Mouse (Mus musculus) embryonic facial prominence, embryonic 15.5 days (tissue): ENCODE data around the gene Mocs1. TPM values are rescaled to one million over a fixed set of nuclear protein-coding genes. Genes with fewer than 3 reads are reported as not detected.
A peak's percentile ranks its signal among the peaks of the same experiment; 100 is the strongest.
"Not testable (repeated sequence)": the region's sequence is repeated elsewhere in the genome, so short reads cannot be mapped to it uniquely, and the experiment has no call there.

Experiments
- ATAC-seq: fragments of 200-750 bp; cut with Nextera tagmentation; 2 replicates; pipeline ENCODE4 v1.8.0; 2017; ENCODE audit warnings: low read depth, moderate TSS enrichment; ENCODE audit not compliant: insufficient number of reproducible peaks, low FRiP score, low TSS enrichment
- H3K27ac ChIP-seq: fragments of 300-500 bp; sonication (generic); replicated peaks from 2 replicates; pipeline ENCODE4 v1.5.1; 2015; ENCODE audit warnings: mild to moderate bottlenecking, inconsistent platforms
- H3K27me3 ChIP-seq: fragments of 300-500 bp; sonication (generic); 2 replicates; pipeline ENCODE4 v1.6.1; 2015; ENCODE audit warnings: inconsistent platforms
- H3K36me3 ChIP-seq: fragments of 300-500 bp; sonication (generic); 2 replicates; pipeline ENCODE4 v1.6.1; 2015; ENCODE audit warnings: mild to moderate bottlenecking, inconsistent platforms
- H3K4me1 ChIP-seq: fragments of 300-500 bp; sonication (generic); 2 replicates; pipeline ENCODE4 v1.6.1; 2015; ENCODE audit warnings: inconsistent platforms
- H3K4me2 ChIP-seq: fragments of 300-500 bp; sonication (generic); replicated peaks from 2 replicates; pipeline ENCODE4 v1.6.1; 2015; ENCODE audit warnings: mild to moderate bottlenecking, inconsistent platforms
- H3K4me3 ChIP-seq: fragments of 300-500 bp; sonication (generic); replicated peaks from 2 replicates; pipeline ENCODE4 v1.5.1; 2015; ENCODE audit warnings: mild to moderate bottlenecking, inconsistent platforms
- H3K9ac ChIP-seq: fragments of 300-500 bp; sonication (generic); 2 replicates; pipeline ENCODE4 v1.6.1; 2015; ENCODE audit warnings: inconsistent platforms
- H3K9me3 ChIP-seq: fragments of 300-500 bp; sonication (generic); replicated peaks from 2 replicates; pipeline ENCODE4 v1.6.1; 2016; ENCODE audit warnings: inconsistent platforms
- WGBS: fragments of 180-500 bp; shearing (Covaris S2); methylation state at CpG from one replicate; pipeline ENCODE4 v1.1.7; 2015; 5-methylcytosine and 5-hydroxymethylcytosine counted together
- polyA plus RNA-seq: library from polyadenylated mRNA; unstranded; fragments of >200 nt; fragmentation: Nextera tagmentation; extraction: Ambion mirVana; gene quantifications from 2 replicates; pipeline ENCODE4 v1.2.1, GENCODE M21; 2015

Mocs1 gene
- polyA plus RNA-seq, 1 experiment from 2014 or later: 11.3 TPM

GRCm38 (mm10) chr17:49433071-49433470 is 4.9 kb downstream of the Mocs1 start:
- no peak overlapping the region for H3K9ac ChIP-seq

GRCm38 (mm10) chr17:49434236-49434635 is 6.1 kb downstream of the Mocs1 start:
- Histone ChIP-seq H3K9me3 (no peaks in the 10 kb centered on the region), H3K9ac (no peak overlapping the region), H3K4me2 (no peak overlapping the region), H3K27me3 (no peaks in the 10 kb centered on the region), H3K36me3 (peaks cover 44% of the 10 kb centered on the region), H3K27ac (no peak overlapping the region), H3K4me1 (peaks cover 31% of the 10 kb centered on the region), H3K4me3 (no peak overlapping the region)
- ATAC-seq: no peak
- 73% methylated on average over 6 of the region's 6 CpGs for WGBS

More at GRCm38 (mm10) chr17:49433071-49433470, 4.9 kb downstream of the Mocs1 start:
- Histone ChIP-seq H3K27ac (no peak overlapping the region), H3K27me3 (no peaks in the 10 kb centered on the region), H3K4me1 (peaks cover 38% of the 10 kb centered on the region), H3K9me3 (no peaks in the 10 kb centered on the region), H3K4me2 (no peak overlapping the region), H3K36me3 (peaks cover 32% of the 10 kb centered on the region), H3K4me3 (no peak overlapping the region)
- 95% methylated on average over 6 of the region's 6 CpGs for WGBS
- ATAC-seq: no peak

DNA sequence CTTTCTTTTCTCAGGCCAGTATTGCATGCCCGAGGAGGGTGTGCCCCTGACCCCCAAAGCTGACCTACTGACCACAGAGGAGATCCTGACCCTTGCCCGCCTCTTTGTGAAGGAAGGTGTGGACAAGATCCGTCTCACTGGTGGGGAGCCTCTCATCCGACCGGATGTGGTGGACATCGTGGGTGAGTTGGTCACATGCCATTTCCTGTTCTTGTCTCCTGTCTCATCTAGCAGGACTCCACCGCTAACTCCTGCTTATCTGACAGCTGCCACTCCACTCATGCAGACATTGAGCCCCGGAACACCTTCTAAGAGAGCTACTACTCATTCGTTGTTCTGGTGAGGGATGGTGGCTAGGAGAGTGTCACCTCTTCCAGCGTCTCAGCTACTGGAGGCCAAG is 6.9 kb downstream of the Mocs1 start:
- 93% methylated on average over 10 of the region's 10 CpGs for WGBS
- Histone ChIP-seq H3K4me2 (no peak overlapping the region), H3K9me3 (no peaks in the 10 kb centered on the region), H3K36me3 (peaks cover 52% of the 10 kb centered on the region), H3K27me3 (no peaks in the 10 kb centered on the region), H3K9ac (no peak overlapping the region), H3K27ac (no peak overlapping the region), H3K4me3 (no peak overlapping the region), H3K4me1 (peaks cover 22% of the 10 kb centered on the region)
- ATAC-seq: no peak

DNA sequence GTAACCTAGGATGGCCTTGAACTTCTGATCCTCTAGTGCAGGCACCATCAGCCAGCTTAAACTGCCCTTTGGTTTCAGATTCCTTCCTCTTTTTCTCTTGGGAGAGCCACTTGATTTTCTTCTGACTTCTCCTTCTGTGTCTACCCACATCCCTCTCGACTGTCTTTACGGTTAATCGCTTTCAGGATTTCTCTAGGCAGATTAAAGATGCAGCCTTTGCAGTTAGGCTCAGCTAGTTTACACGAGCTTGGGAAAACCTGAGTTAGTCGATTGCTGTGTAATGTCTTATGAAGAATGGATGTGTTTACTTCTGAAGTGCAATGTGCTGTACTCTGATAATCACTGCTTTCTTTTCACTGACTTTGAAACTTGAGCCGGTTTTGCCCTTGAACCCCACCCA is 8.5 kb downstream of the Mocs1 start:
- Histone ChIP-seq H3K9me3 (no peaks in the 10 kb centered on the region), H3K9ac (no peak overlapping the region), H3K4me2 (no peak overlapping the region), H3K27ac (no peak overlapping the region), H3K4me3 (no peak overlapping the region), H3K27me3 (no peaks in the 10 kb centered on the region), H3K36me3 (peaks cover 58% of the 10 kb centered on the region), H3K4me1 (peaks cover 16% of the 10 kb centered on the region)
- 64% methylated on average over 6 of the region's 6 CpGs for WGBS
- ATAC-seq: no peak

- peaks cover 58% of the 10 kb centered on the region for H3K36me3 ChIP-seq
- not testable (repeated sequence) for H3K27me3 ChIP-seq, ATAC-seq, H3K4me3 ChIP-seq, H3K9ac ChIP-seq, H3K27ac ChIP-seq, H3K9me3 ChIP-seq, H3K4me2 ChIP-seq
- peaks cover 14% of the 10 kb centered on the region for H3K4me1 ChIP-seq
Measured at GRCm38 (mm10) chr17:49437306-49437705, 9.1 kb downstream of the Mocs1 start.

GRCm38 (mm10) chr17:49438822-49439574 is 10.8 kb downstream of the Mocs1 start:
- no peak for ATAC-seq
- no peak overlapping the region for H3K4me3 ChIP-seq
- no peaks in the 10 kb centered on the region for H3K9me3 ChIP-seq
- WGBS: 84% methylated on average over 12 of the region's 12 CpGs
- H3K4me1 ChIP-seq: 0 out of 2 replicates have a peak, but pooled peaks cover 4% of the 10 kb centered on the region
- no peak overlapping the region for H3K27ac ChIP-seq
- H3K36me3 ChIP-seq: peaks cover 58% of the 10 kb centered on the region
- H3K9ac ChIP-seq: no peak overlapping the region
- no peaks in the 10 kb centered on the region for H3K27me3 ChIP-seq
- H3K4me2 ChIP-seq: no peak overlapping the region

GRCm38 (mm10) chr17:49439706-49440105 is 11.5 kb downstream of the Mocs1 start:
- Histone ChIP-seq H3K9me3 (no peaks in the 10 kb centered on the region), H3K9ac (no peak overlapping the region), H3K36me3 (peaks cover 52% of the 10 kb centered on the region), H3K4me3 (no peak overlapping the region), H3K4me1 (0 out of 2 replicates have a peak, but pooled peaks cover 4% of the 10 kb centered on the region), H3K27ac (no peak overlapping the region), H3K4me2 (no peak overlapping the region), H3K27me3 (no peaks in the 10 kb centered on the region)
- 87% methylated on average over 4 of the region's 4 CpGs for WGBS
- ATAC-seq: no peak

DNA sequence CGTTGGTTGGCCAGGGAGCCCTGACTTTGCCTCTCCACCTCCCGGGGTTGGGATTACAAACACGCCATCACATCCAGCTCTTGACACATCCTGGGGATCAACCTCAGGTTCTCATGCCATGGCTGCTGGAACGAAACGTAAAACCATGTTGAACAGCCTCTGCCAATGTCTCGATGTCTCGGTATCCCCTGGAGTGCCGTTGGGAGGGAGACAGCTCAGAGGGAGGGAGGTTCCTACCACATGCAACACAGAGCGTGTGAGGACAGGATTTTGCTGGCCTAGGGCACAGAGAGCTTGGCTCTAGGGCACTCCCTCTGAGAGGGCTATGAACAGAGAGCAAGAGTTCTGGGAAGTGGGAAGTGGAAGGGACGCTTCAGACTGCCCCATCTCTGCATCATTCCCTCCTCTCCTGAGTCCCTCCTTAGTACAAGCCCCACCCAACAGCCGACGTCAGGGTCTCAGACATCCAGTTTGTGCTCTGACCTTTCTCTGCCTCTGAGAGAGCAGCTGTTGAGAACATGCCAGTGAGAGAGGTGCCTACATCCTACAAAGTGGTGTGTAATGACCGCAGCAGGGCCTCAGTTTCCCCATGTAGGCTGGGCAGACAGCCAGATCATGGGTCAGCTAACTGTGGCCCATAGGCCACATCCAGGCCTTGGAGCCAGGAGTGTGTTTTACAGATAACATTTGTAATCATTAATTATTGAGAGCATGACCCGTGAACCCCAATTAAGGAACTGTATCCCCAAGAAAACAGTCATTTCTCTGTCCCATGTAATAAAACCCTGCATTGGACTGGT is 12.4 kb downstream of the Mocs1 start:
- no peak overlapping the region for H3K9ac ChIP-seq
- peaks cover 43% of the 10 kb centered on the region for H3K36me3 ChIP-seq
- no peak overlapping the region for H3K4me3 ChIP-seq
- H3K27ac ChIP-seq: no peak overlapping the region
- no peak overlapping the region for H3K4me2 ChIP-seq
- 76% methylated on average over 14 of the region's 14 CpGs for WGBS
- no peaks in the 10 kb centered on the region for H3K27me3 ChIP-seq
- H3K9me3 ChIP-seq: no peaks in the 10 kb centered on the region
- H3K4me1 ChIP-seq: 0 out of 2 replicates have a peak, but pooled peaks cover 4% of the 10 kb centered on the region
- ATAC-seq: no peak

GRCm38 (mm10) chr17:49442841-49443240 is 14.7 kb downstream of the Mocs1 start:
- not testable (repeated sequence) for ATAC-seq, H3K27me3 ChIP-seq, H3K27ac ChIP-seq, H3K9ac ChIP-seq, H3K9me3 ChIP-seq, H3K4me1 ChIP-seq, H3K4me2 ChIP-seq, H3K4me3 ChIP-seq
- WGBS: 84% methylated on average over 3 of the region's 3 CpGs
- peaks cover 27% of the 10 kb centered on the region for H3K36me3 ChIP-seq

GRCm38 (mm10) chr17:49448570-49449229 is 20.5 kb downstream of the Mocs1 start:
- 0 out of 2 replicates have a peak, but pooled peaks have one; percentile 11 for ATAC-seq
- Histone ChIP-seq H3K36me3 (peaks cover 13% of the 10 kb centered on the region), H3K4me1 (no peaks in the 10 kb centered on the region), H3K27ac (no peak overlapping the region), H3K4me3 (no peak overlapping the region), H3K9me3 (no peaks in the 10 kb centered on the region), H3K4me2 (no peak overlapping the region), H3K27me3 (no peaks in the 10 kb centered on the region), H3K9ac (no peak overlapping the region)
- WGBS: 70% methylated on average over 9 of the region's 9 CpGs

DNA sequence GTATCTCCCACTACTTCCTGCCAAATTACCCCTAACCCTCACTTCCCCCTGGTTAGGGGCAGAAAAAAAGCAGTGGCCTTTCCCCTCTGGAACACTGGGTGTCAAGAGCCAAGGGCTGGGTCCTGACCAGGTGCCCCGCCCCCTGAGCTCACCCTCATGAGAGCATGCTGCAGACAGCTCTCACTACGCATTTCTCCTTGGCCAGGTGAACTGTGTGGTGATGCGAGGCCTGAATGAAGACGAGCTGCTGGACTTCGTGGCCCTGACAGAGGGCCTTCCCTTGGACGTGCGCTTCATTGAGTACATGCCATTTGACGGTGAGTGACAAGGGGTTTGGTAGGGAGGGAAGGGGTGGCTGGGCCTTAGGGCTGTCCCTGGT is 21.1 kb downstream of the Mocs1 start:
- Histone ChIP-seq H3K4me2 (no peak overlapping the region), H3K27ac (no peak overlapping the region), H3K9me3 (no peaks in the 10 kb centered on the region), H3K27me3 (no peaks in the 10 kb centered on the region), H3K9ac (no peak overlapping the region), H3K4me1 (no peaks in the 10 kb centered on the region), H3K36me3 (peaks cover 19% of the 10 kb centered on the region), H3K4me3 (no peak overlapping the region)
- 86% methylated on average over 8 of the region's 8 CpGs for WGBS
- 0 out of 2 replicates have a peak, but pooled peaks have one; percentile 19 for ATAC-seq
